Mouse (Mus musculus) embryo, embryonic 11 days (tissue): ENCODE measurements at regions not wholly inside any gene's neighbourhood (a gene's known extent, or its start where the extent isn't known, plus 50 kb on each side); places are given as distances from the start of the nearest gene placed in this dataset.

Experiments used
- DNase-seq: peaks from one replicate; pipeline ENCODE4 v3.0.0-alpha.2; 2015

GRCm38 (mm10) chr2:11362205-11362994, 190.5 kb downstream of the Prkcq start:
- no peak for DNase-seq

- DNase-seq, result no peak
Observed at GRCm38 (mm10) chr2:11359280-11359679, 187.4 kb downstream of the Prkcq start.

- DNase-seq, result no peak
Observed at GRCm38 (mm10) chr2:11356714-11357113, 184.8 kb downstream of the Prkcq start.

- DNase-seq, result no peak
Observed at GRCm38 (mm10) chr2:11355594-11355993, 183.7 kb downstream of the Prkcq start.
